Mouse (Mus musculus) E14TG2a.4 (cell line): ENCODE results near the gene Gm20683.

Experiments used
- CTCF ChIP-seq: conservative IDR thresholded peaks from 2 replicates; pipeline ENCODE4 v1.5.1; 2014; ENCODE audit warnings: low read length
- NANOG ChIP-seq: IDR thresholded peaks from 2 replicates; pipeline ENCODE4 v1.6.1; 2014; ENCODE audit warnings: borderline replicate concordance, low read length, mixed read lengths
- POU5F1 ChIP-seq: IDR thresholded peaks from 2 replicates; pipeline ENCODE4 v1.6.1; 2014; ENCODE audit warnings: low read length, borderline replicate concordance

DNA sequence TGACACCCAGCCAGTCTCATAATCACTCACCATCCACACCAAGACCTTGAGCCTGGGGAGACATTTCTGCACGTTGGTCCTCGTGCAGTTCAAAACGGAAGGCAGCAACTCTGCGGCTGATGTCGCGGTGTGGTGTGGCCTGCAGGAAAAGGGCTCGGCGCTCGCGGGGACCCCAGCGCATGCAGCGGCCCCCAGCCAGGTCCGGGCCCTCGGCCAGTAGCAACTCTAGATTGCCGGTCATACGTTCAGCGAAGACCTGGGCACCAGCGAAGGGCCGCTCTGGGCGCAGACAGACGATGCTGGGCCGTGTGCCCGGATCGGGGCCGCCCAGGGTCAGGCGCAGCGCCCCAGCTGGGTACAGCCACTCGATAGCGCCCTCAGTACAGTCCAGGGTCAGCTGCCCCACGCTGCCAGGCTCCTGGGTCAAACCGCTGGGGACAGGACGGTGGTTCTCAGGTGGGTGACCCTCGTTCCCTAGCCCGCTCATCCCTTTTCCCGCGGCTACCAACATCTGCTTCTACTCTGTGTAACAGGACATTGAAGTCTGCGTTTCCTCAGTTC, 45.3 kb downstream of the Gm20683 start:
- TF ChIP-seq CTCF (no peak), POU5F1 (no peak), NANOG (no peak)
